Mouse (Mus musculus): Measurements from ENCODE around the gene Gm2a.

- TF ChIP-seq HCFC1 (IDR thresholded peaks at IDR 0.05; ENCODE audit: borderline replicate concordance, insufficient read depth, low read length) (no peak), ZNF384 (IDR thresholded peaks at IDR 0.05; ENCODE audit: low read depth, low read length) (no peak), ZC3H11A (IDR thresholded peaks at IDR 0.05; ENCODE audit: borderline replicate concordance, low read depth, low read length) (no peak)
Measured at GRCm38 (mm10) chr11:55057511-55057910, 40.4 kb upstream of the Gm2a start.
